10 mouse cellular contexts compared by ENCODE assay signal in genomic region chr7:142388198-142388597, GRCm38 (mm10). TPM values are rescaled to one million over a fixed set of nuclear protein-coding genes. Genes with fewer than 3 reads are reported as not detected.
DNase-seq lines count a peak whose midpoint lies in the region; ATAC-seq and TF ChIP-seq lines count a peak whose summit lies in the region.
"Had no signal": no experiment of that assay in that cellular context is flagged by ENCODE, and none has a peak within 500 bp of the region (broad histone marks: within the 10 kb centered on the region; RNA-seq: fewer than 3 reads in every experiment).

No protein-coding gene starts in this region.

- peak overlapping the region; percentile 95 for H3K4me2 ChIP-seq in hindbrain, embryonic 12.5 days (replicated peaks)
- H3K4me2 ChIP-seq in midbrain, embryonic 11.5 days: peak overlapping the region; percentile 81

- peaks cover 8% of the 10 kb centered on the region for H3K4me1 ChIP-seq in kidney, adult 2 months (ENCODE audit: control insufficient read depth, insufficient read depth, low read length)
- H3K4me1 ChIP-seq in brown adipose tissue, adult 24 weeks (ENCODE audit: control insufficient read depth, insufficient read depth, insufficient read length, low read length): peaks cover 27% of the 10 kb centered on the region
- peaks cover 18% of the 10 kb centered on the region for H3K4me1 ChIP-seq in hindbrain, embryonic 12.5 days
- H3K4me1 ChIP-seq in midbrain, embryonic 11.5 days (ENCODE audit: control insufficient read depth, insufficient read depth, low read length): peaks cover 8% of the 10 kb centered on the region

- no peak; the same call in 1 of the 2 replicates for ATAC-seq in hindbrain, embryonic 12.5 days (ENCODE audit: low FRiP score)
- ATAC-seq in midbrain, embryonic 11.5 days (ENCODE audit: low FRiP score): peak; percentile 39

- peak overlapping the region; percentile 15; the same call in 1 of the 2 replicates for H3K27ac ChIP-seq in kidney, adult 2 months (ENCODE audit: insufficient read depth, low read depth, low read length)
- peak overlapping the region; percentile 51; the same call in 1 of the 2 replicates for H3K27ac ChIP-seq in brown adipose tissue, adult 24 weeks (replicated peaks; ENCODE audit: low read depth, low read length)
- no peak overlapping the region for H3K27ac ChIP-seq in hindbrain, embryonic 12.5 days
- H3K27ac ChIP-seq in midbrain, embryonic 11.5 days (ENCODE audit: low read depth, low read length): no peak overlapping the region

- no peak for DNase-seq in kidney, adult 2 months
- no peak for DNase-seq in kidney, postnatal 25 days
- no peak for DNase-seq in midbrain, embryonic 11.5 days (ENCODE audit: low spot score, missing footprints)
- no peak for DNase-seq in B cell, adult 2 months
- DNase-seq in thymus, adult 18-20 months: no peak
- no peak for DNase-seq in gastrocnemius, postnatal 10 days

- H3K9me3 ChIP-seq in hindbrain, embryonic 12.5 days (replicated peaks): no peaks in the 10 kb centered on the region
- no peaks in the 10 kb centered on the region for H3K9me3 ChIP-seq in midbrain, embryonic 11.5 days (ENCODE audit: control insufficient read depth, low read length)

- no peak overlapping the region for H3K9ac ChIP-seq in hindbrain, embryonic 12.5 days
- H3K9ac ChIP-seq in midbrain, embryonic 11.5 days (ENCODE audit: low read length): no peak overlapping the region

- no peak overlapping the region for H3K4me3 ChIP-seq in kidney, adult 2 months (ENCODE audit: insufficient read depth, low read depth, low read length)
- H3K4me3 ChIP-seq in brown adipose tissue, adult 24 weeks (ENCODE audit: insufficient read depth, low read depth, low read length): peak overlapping the region; percentile 94
- H3K4me3 ChIP-seq in hindbrain, embryonic 12.5 days: peak overlapping the region; percentile 86
- peak overlapping the region; percentile 81 for H3K4me3 ChIP-seq in midbrain, embryonic 11.5 days (ENCODE audit: low read depth, low read length)

- TF ChIP-seq CTCF in kidney, adult 2 months (conservative IDR thresholded peaks at IDR 0.05; ENCODE audit: insufficient read depth, insufficient read length, low read depth, low read length): no peak

- whole genome bisulfite sequencing in kidney, adult 2 months: 84% methylated on average over 1 of the region's 1 CpGs
- 100% methylated on average over 1 of the region's 1 CpGs for WGBS in hindbrain, embryonic 12.5 days
- 97% methylated on average over 1 of the region's 1 CpGs for WGBS in midbrain, embryonic 11.5 days

- peaks cover 2% of the 10 kb centered on the region; the same call in 1 of the 2 replicates for H3K36me3 ChIP-seq in kidney, adult 2 months (ENCODE audit: control insufficient read depth, insufficient read depth, low read length)
- H3K36me3 ChIP-seq in hindbrain, embryonic 12.5 days: peaks cover 23% of the 10 kb centered on the region
- H3K36me3 ChIP-seq in midbrain, embryonic 11.5 days (ENCODE audit: control insufficient read depth, insufficient read depth, low read length): peaks cover 5% of the 10 kb centered on the region; the same call in 1 of the 2 replicates

- no peak for TF ChIP-seq POLR2A in kidney, adult 2 months (IDR thresholded peaks at IDR 0.05; ENCODE audit: low read depth, low read length)

- H3K27me3 ChIP-seq in kidney, adult 2 months (replicated peaks; ENCODE audit: control insufficient read depth, insufficient read depth, low read length): no peaks in the 10 kb centered on the region
- 0 out of 2 replicates have a peak, but pooled peaks cover 6% of the 10 kb centered on the region for H3K27me3 ChIP-seq in hindbrain, embryonic 12.5 days
- no peaks in the 10 kb centered on the region for H3K27me3 ChIP-seq in midbrain, embryonic 11.5 days (ENCODE audit: control insufficient read depth, insufficient read depth, low read length)
- H3K27me3 ChIP-seq: Patski had no signal

RNA-seq across cellular contexts. Expression of gene Ctsd, which starts 0.4 kb away (rescaled TPM):
- polyA plus RNA-seq in kidney, adult 2 months (2012; rRNA removed): 830 and 897 TPM in 2 replicates
- 1,099 and 1,150 TPM in 2 replicates for polyA plus RNA-seq in brown adipose tissue, adult 24 weeks (2012; ENCODE audit: insufficient read depth, insufficient read length, missing spikeins)
- 213 and 215 TPM in 2 replicates for polyA plus RNA-seq in hindbrain, embryonic 12.5 days (2016; fragmentation: Nextera tagmentation; extraction: Ambion mirVana)
- polyA plus RNA-seq in midbrain, embryonic 11.5 days (2014; fragmentation: Nextera tagmentation; extraction: Ambion mirVana): 166 and 169 TPM in 2 replicates
- total RNA-seq in gastrocnemius, postnatal 10 days (2021): 100 to 1,000 TPM; 249 to 254 TPM

RNA-seq across cellular contexts. Expression of gene Gm49369, which starts 5.7 kb away (rescaled TPM):
- polyA plus RNA-seq in kidney, adult 2 months (2012; rRNA removed): 0.36 TPM in 1 of 2 replicates, not detected in the other
- polyA plus RNA-seq in brown adipose tissue, adult 24 weeks (2012; ENCODE audit: insufficient read depth, insufficient read length, missing spikeins): 3.0 and 3.8 TPM in 2 replicates
- polyA plus RNA-seq in hindbrain, embryonic 12.5 days (2016; fragmentation: Nextera tagmentation; extraction: Ambion mirVana): not detected in 2 replicates
- polyA plus RNA-seq in midbrain, embryonic 11.5 days (2014; fragmentation: Nextera tagmentation; extraction: Ambion mirVana): 0.79 and 0.93 TPM in 2 replicates
- 1 to 10 TPM in 1 of 2 experiments, not detected in 1; 1.0 TPM for total RNA-seq in gastrocnemius, postnatal 10 days (2021)

RNA-seq across cellular contexts. Expression of gene Ifitm10, which starts 14.6 kb away (rescaled TPM):
- 3.1 and 4.1 TPM in 2 replicates for polyA plus RNA-seq in kidney, adult 2 months (2012; rRNA removed)
- polyA plus RNA-seq in brown adipose tissue, adult 24 weeks (2012; ENCODE audit: insufficient read depth, insufficient read length, missing spikeins): 1.5 TPM in 1 of 2 replicates, not detected in the other
- polyA plus RNA-seq in hindbrain, embryonic 12.5 days (2016; fragmentation: Nextera tagmentation; extraction: Ambion mirVana): 0.82 and 1.3 TPM in 2 replicates
- polyA plus RNA-seq in midbrain, embryonic 11.5 days (2014; fragmentation: Nextera tagmentation; extraction: Ambion mirVana): 0.18 and 0.40 TPM in 2 replicates
- 1 to 10 TPM; 3.3 to 4.8 TPM for total RNA-seq in gastrocnemius, postnatal 10 days (2021)

RNA-seq across cellular contexts. Expression of gene Syt8, which starts 46.5 kb away (rescaled TPM):
- 1.8 and 3.3 TPM in 2 replicates for polyA plus RNA-seq in kidney, adult 2 months (2012; rRNA removed)
- polyA plus RNA-seq in brown adipose tissue, adult 24 weeks (2012; ENCODE audit: insufficient read depth, insufficient read length, missing spikeins): not detected in 2 replicates
- polyA plus RNA-seq in hindbrain, embryonic 12.5 days (2016; fragmentation: Nextera tagmentation; extraction: Ambion mirVana): 0.30 TPM in 1 of 2 replicates, not detected in the other
- polyA plus RNA-seq in midbrain, embryonic 11.5 days (2014; fragmentation: Nextera tagmentation; extraction: Ambion mirVana): not detected in 2 replicates
- under 1 TPM in 1 of 2 experiments, not detected in 1; 0.36 TPM for total RNA-seq in gastrocnemius, postnatal 10 days (2021)
- polyA plus RNA-seq: frontal cortex, adult 2 months had no signal

RNA-seq across cellular contexts. Expression of gene Tnni2, which starts 53.4 kb away (rescaled TPM):
- 0.54 and 103 TPM in 2 replicates for polyA plus RNA-seq in kidney, adult 2 months (2012; rRNA removed)
- 232 and 484 TPM in 2 replicates for polyA plus RNA-seq in brown adipose tissue, adult 24 weeks (2012; ENCODE audit: insufficient read depth, insufficient read length, missing spikeins)
- 1.9 and 3.6 TPM in 2 replicates for polyA plus RNA-seq in hindbrain, embryonic 12.5 days (2016; fragmentation: Nextera tagmentation; extraction: Ambion mirVana)
- 0.47 and 0.96 TPM in 2 replicates for polyA plus RNA-seq in midbrain, embryonic 11.5 days (2014; fragmentation: Nextera tagmentation; extraction: Ambion mirVana)
- total RNA-seq in gastrocnemius, postnatal 10 days (2021): over 10,000 TPM; 11,296 to 12,937 TPM

Comparison
In these comparisons a context has a peak if more than half of its experiments do, and no peak if none do; other contexts are left out.
1. H3K27ac ChIP-seq: peak in kidney, adult 2 months (single experiment) and brown adipose tissue, adult 24 weeks (single experiment); none in hindbrain, embryonic 12.5 days (single experiment) and midbrain, embryonic 11.5 days (single experiment).